Mouse (Mus musculus) midbrain, embryonic 10.5 days (tissue): Measurements from ENCODE around the gene Setmar. TPM values are rescaled to one million over a fixed set of nuclear protein-coding genes. Genes with fewer than 3 reads are reported as not detected.
A peak's percentile ranks its signal among the peaks of the same experiment; 100 is the strongest.
"Not testable (repeated sequence)": the region's sequence is repeated elsewhere in the genome, so short reads cannot be mapped to it uniquely, and the experiment has no call there.

Experiments
- DNase-seq: peaks from one replicate; pipeline ENCODE4 v3.0.0-alpha.2; 2017; ENCODE audit warnings: low spot score
- H3K27ac ChIP-seq: fragments of 300-500 bp; sonication (generic); replicated peaks from 2 replicates; pipeline ENCODE4 v1.5.1; 2016; ENCODE audit warnings: mild to moderate bottlenecking
- H3K27me3 ChIP-seq: fragments of 300-500 bp; sonication (generic); 2 replicates; pipeline ENCODE4 v1.6.1; 2016; ENCODE audit warnings: low read depth, mild to moderate bottlenecking; ENCODE audit not compliant: poor library complexity, severe bottlenecking
- H3K36me3 ChIP-seq: fragments of 300-500 bp; sonication (generic); 2 replicates; pipeline ENCODE4 v1.6.1; 2016; ENCODE audit warnings: mild to moderate bottlenecking, moderate library complexity
- H3K4me1 ChIP-seq: fragments of 300-500 bp; sonication (generic); 2 replicates; pipeline ENCODE4 v1.6.1; 2016
- H3K4me3 ChIP-seq: fragments of 300-500 bp; sonication (generic); 2 replicates; pipeline ENCODE4 v1.5.1; 2016; ENCODE audit warnings: mild to moderate bottlenecking, moderate library complexity
- H3K9me3 ChIP-seq: fragments of 300-500 bp; sonication (generic); replicated peaks from 2 replicates; pipeline ENCODE4 v1.6.1; 2016; ENCODE audit warnings: mild to moderate bottlenecking
- WGBS: fragments of 180-500 bp; shearing (Covaris S2); methylation state at CpG from one replicate; pipeline ENCODE4 v1.1.7; 2016; 5-methylcytosine and 5-hydroxymethylcytosine counted together
- polyA plus RNA-seq: library from polyadenylated mRNA; unstranded; fragments of >200 nt; fragmentation: Nextera tagmentation; extraction: Ambion mirVana; gene quantifications from 2 replicates; pipeline ENCODE4 v1.2.1, GENCODE M21; 2016

Gene Setmar
- polyA plus RNA-seq, result 7.0 and 7.3 TPM in 2 replicates

DNA sequence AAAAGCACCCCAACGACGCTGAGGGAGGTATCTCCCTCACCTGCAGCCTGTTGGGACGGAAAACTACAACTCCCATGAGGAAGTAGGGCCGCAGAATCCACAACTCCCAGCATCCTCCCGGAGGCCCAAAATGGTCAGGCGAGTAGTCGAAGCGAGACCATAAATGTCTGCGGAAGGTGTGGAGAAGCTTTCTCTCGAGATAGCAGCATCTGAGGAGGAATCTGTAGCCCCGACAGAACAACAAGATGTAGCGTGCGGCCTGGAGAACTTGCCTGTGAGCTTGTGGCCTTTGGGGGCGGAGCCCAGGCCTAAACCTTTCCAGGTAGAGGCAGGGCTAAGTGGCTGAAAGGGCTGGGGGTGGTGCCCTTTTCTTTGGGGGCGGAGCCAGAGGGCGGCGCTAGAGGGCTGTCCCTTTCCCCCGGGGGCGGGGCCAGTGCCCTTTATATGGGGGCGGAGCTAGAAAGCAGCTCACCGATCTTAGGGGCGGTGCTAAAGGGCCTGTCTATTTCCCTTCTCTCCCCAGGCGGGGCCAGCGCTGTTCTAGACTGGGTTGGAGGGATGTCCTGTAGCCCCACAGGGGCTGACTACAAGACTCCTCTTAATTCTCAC lies at the start of gene Setmar:
Gene Setmar (plus strand): TSS at position 128 of the 609 bp plus-strand sequence.
- Histone ChIP-seq H3K4me3 (peak within 1 kb of the TSS; percentile 66), H3K9me3 (no peaks in the 10 kb centered on the region), H3K36me3 (no peaks in the 10 kb centered on the region), H3K27ac (peak within 1 kb of the TSS; percentile 91), H3K27me3 (no peaks in the 10 kb centered on the region), H3K4me1 (no peaks in the 10 kb centered on the region)
- WGBS, result under 1% methylated on average over 24 of the region's 24 CpGs
- DNase-seq, result peak; percentile 96

DNA sequence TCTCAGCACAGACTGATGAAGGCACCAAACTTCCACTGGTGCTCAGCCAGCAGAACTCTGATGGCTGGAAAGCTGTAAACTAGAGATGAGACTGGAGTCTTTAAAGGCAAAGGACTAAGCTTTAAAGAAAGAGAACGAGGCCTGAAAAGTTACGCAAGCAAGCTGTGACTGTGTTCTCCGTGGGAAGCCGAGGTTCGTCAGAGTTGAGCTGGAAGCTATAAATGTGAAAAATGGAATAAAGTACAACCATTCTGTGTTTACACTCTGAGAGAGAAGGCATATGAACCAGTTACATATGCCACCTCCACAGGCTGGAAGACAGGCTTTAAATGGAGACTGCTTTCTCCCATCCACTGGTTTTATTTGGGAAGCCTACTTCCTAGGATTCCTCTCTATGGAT lies 43.2 kb upstream of the Setmar start:
- Histone ChIP-seq H3K27me3 (no peaks in the 10 kb centered on the region), H3K36me3 (no peaks in the 10 kb centered on the region), H3K4me1 (no peaks in the 10 kb centered on the region), H3K9me3 (no peaks in the 10 kb centered on the region), H3K27ac (no peak overlapping the region), H3K4me3 (no peak overlapping the region)
- WGBS, result 93% methylated on average over 5 of the region's 5 CpGs
- no peak for DNase-seq

GRCm38 (mm10) chr6:108055041-108055440 lies 9.8 kb upstream of the Setmar start:
- peak; percentile 47 for DNase-seq
- H3K4me1 ChIP-seq, H3K36me3 ChIP-seq, H3K4me3 ChIP-seq, H3K27me3 ChIP-seq, H3K9me3 ChIP-seq, H3K27ac ChIP-seq: not testable (repeated sequence)
- WGBS, result 0% methylated on average over 2 of the region's 2 CpGs

- Histone ChIP-seq H3K9me3 (no peaks in the 10 kb centered on the region), H3K36me3 (no peaks in the 10 kb centered on the region), H3K4me1 (no peaks in the 10 kb centered on the region), H3K27ac (no peak overlapping the region), H3K27me3 (no peaks in the 10 kb centered on the region), H3K4me3 (no peak overlapping the region)
- WGBS, result 85% methylated on average over 3 of the region's 3 CpGs
- no peak for DNase-seq
Measured at GRCm38 (mm10) chr6:108055946-108056345, 8.9 kb upstream of the Setmar start.

- Histone ChIP-seq H3K27ac (no peak overlapping the region), H3K9me3 (no peaks in the 10 kb centered on the region), H3K27me3 (no peaks in the 10 kb centered on the region), H3K4me1 (no peaks in the 10 kb centered on the region), H3K4me3 (no peak overlapping the region), H3K36me3 (no peaks in the 10 kb centered on the region)
- 73% methylated on average over 4 of the region's 4 CpGs for WGBS
- no peak for DNase-seq
Measured at GRCm38 (mm10) chr6:108057353-108057752, 7.5 kb upstream of the Setmar start.

- Histone ChIP-seq H3K9me3 (no peaks in the 10 kb centered on the region), H3K4me3 (no peak overlapping the region), H3K4me1 (no peaks in the 10 kb centered on the region), H3K36me3 (no peaks in the 10 kb centered on the region), H3K27me3 (no peaks in the 10 kb centered on the region), H3K27ac (no peak overlapping the region)
- WGBS, result 91% methylated on average over 5 of the region's 5 CpGs
- DNase-seq, result no peak
Measured at GRCm38 (mm10) chr6:108058066-108058465, 6.8 kb upstream of the Setmar start.

- WGBS, result 82% methylated on average over 3 of the region's 3 CpGs
- H3K36me3 ChIP-seq, result no peaks in the 10 kb centered on the region
- DNase-seq, result no peak
Measured at GRCm38 (mm10) chr6:108061121-108061520, 3.7 kb upstream of the Setmar start.

DNA sequence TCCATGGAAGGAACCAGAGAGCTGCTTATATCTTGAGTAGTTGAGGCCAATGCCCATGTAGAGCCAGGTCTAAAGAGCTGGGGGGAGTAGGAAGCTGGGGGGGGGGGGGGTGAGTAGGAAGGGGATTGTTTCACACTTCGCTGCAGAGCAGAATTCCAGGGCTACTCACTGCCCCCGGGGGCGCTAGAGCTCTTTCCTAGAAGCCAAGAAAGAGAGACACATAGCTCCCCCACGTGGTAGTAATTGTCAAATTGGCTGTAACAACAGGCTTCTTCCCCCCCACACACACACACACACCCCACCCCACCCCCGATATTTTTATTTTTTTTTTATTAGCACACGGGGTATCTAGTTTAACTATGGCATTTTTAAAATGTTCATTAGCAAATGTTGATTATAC lies 738 bp downstream of the Setmar start:
- no peaks in the 10 kb centered on the region for H3K9me3 ChIP-seq
- DNase-seq, result peak; percentile 67
- H3K36me3 ChIP-seq, result no peaks in the 10 kb centered on the region
- 9% methylated on average over 6 of the region's 6 CpGs for WGBS
- H3K27ac ChIP-seq, result peak overlapping the region; percentile 91
- no peaks in the 10 kb centered on the region for H3K4me1 ChIP-seq
- peak overlapping the region; percentile 66 for H3K4me3 ChIP-seq
- H3K27me3 ChIP-seq, result no peaks in the 10 kb centered on the region

More at GRCm38 (mm10) chr6:108061121-108061520, 3.7 kb upstream of the Setmar start:
- H3K4me1 ChIP-seq, result no peaks in the 10 kb centered on the region
- H3K4me3 ChIP-seq, result no peak overlapping the region
- no peaks in the 10 kb centered on the region for H3K9me3 ChIP-seq
- H3K27ac ChIP-seq, result no peak overlapping the region
- H3K27me3 ChIP-seq, result no peaks in the 10 kb centered on the region

DNA sequence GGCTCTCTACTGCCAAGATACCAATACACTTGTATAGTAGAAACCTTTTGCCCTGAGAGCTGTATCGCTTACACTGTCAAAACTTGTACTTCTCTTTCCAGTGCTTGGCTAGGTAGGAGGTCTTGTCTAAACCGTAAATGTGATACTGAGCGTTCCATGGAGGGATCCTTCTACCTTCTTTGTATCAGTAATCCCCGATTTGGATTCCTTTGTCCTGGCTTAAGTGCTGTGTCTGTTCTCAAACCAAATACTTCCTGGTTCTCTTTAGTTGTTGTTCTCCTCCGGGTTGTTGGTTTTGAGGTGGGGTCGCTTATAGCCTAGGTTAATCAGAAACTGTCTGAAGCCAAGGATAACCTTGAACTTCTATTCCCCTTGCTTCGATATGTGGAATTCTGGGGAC lies 6.1 kb downstream of the Setmar start:
- no peak overlapping the region for H3K4me3 ChIP-seq
- H3K27me3 ChIP-seq, result no peaks in the 10 kb centered on the region
- H3K36me3 ChIP-seq, result peaks cover 22% of the 10 kb centered on the region
- DNase-seq, result no peak
- no peak overlapping the region for H3K27ac ChIP-seq
- no peaks in the 10 kb centered on the region for H3K4me1 ChIP-seq
- peaks cover 7% of the 10 kb centered on the region; the same call in 1 of the 2 replicates for H3K9me3 ChIP-seq
- WGBS, result 88% methylated on average over 7 of the region's 7 CpGs

DNA sequence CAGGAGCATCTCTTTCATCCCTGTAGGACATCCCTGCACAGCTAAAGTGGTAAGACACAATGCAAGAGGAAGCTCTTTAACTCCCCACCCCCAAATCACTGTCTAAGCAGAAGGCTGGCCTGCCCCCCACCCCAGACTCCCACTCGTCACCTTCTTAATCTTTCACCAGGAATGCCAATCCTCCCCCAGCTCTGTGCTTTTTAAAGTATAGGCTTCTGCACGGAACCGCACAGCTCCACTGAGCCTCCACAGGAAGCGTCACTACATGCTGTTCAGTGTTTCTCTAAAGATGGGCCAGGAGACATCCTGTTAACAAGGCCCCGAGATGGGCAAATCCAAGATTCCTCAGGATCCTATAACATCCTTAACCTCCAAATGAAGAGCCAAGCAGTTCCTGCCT lies 8.2 kb downstream of the Setmar start:
- 77% methylated on average over 5 of the region's 5 CpGs for WGBS
- Histone ChIP-seq H3K36me3 (peaks cover 31% of the 10 kb centered on the region), H3K4me3 (no peak overlapping the region), H3K27ac (no peak overlapping the region), H3K4me1 (no peaks in the 10 kb centered on the region), H3K27me3 (no peaks in the 10 kb centered on the region), H3K9me3 (peaks cover 7% of the 10 kb centered on the region; the same call in 1 of the 2 replicates)
- no peak for DNase-seq

GRCm38 (mm10) chr6:108073931-108074330 lies 9.1 kb downstream of the Setmar start:
- peaks cover 31% of the 10 kb centered on the region for H3K36me3 ChIP-seq
- DNase-seq, result no peak
- 88% methylated on average over 2 of the region's 2 CpGs for WGBS

GRCm38 (mm10) chr6:108074624-108075023 lies 9.8 kb downstream of the Setmar start:
- H3K36me3 ChIP-seq, result peaks cover 31% of the 10 kb centered on the region
- no peak overlapping the region for H3K4me3 ChIP-seq
- no peak for DNase-seq
- H3K27me3 ChIP-seq, result no peaks in the 10 kb centered on the region
- H3K27ac ChIP-seq, result no peak overlapping the region
- WGBS, result 89% methylated on average over 10 of the region's 10 CpGs
- H3K9me3 ChIP-seq, result peaks cover 7% of the 10 kb centered on the region; the same call in 1 of the 2 replicates
- no peaks in the 10 kb centered on the region for H3K4me1 ChIP-seq

More at GRCm38 (mm10) chr6:108073931-108074330, 9.1 kb downstream of the Setmar start:
- Histone ChIP-seq H3K4me3 (no peak overlapping the region), H3K27ac (no peak overlapping the region), H3K4me1 (no peaks in the 10 kb centered on the region), H3K9me3 (peaks cover 7% of the 10 kb centered on the region; the same call in 1 of the 2 replicates), H3K27me3 (no peaks in the 10 kb centered on the region)

- WGBS, result 95% methylated on average over 7 of the region's 7 CpGs
- DNase-seq, result no peak
- Histone ChIP-seq H3K27ac (no peak overlapping the region), H3K4me1 (no peaks in the 10 kb centered on the region), H3K27me3 (no peaks in the 10 kb centered on the region), H3K36me3 (peaks cover 31% of the 10 kb centered on the region), H3K4me3 (no peak overlapping the region), H3K9me3 (peaks cover 7% of the 10 kb centered on the region; the same call in 1 of the 2 replicates)
Measured at GRCm38 (mm10) chr6:108075857-108076256, 11.0 kb downstream of the Setmar start.
